Mouse (Mus musculus) midbrain, embryonic 10.5 days (tissue): ENCODE data around the gene Gm5485. TPM values are rescaled to one million over a fixed set of nuclear protein-coding genes. Genes with fewer than 3 reads are reported as not detected.

Experiments
- DNase-seq: peaks from one replicate; pipeline ENCODE4 v3.0.0-alpha.2; 2017; ENCODE audit warnings: low spot score
- H3K27ac ChIP-seq: fragments of 300-500 bp; sonication (generic); replicated peaks from 2 replicates; pipeline ENCODE4 v1.5.1; 2016; ENCODE audit warnings: mild to moderate bottlenecking
- H3K27me3 ChIP-seq: fragments of 300-500 bp; sonication (generic); 2 replicates; pipeline ENCODE4 v1.6.1; 2016; ENCODE audit warnings: low read depth, mild to moderate bottlenecking; ENCODE audit not compliant: poor library complexity, severe bottlenecking
- H3K36me3 ChIP-seq: fragments of 300-500 bp; sonication (generic); 2 replicates; pipeline ENCODE4 v1.6.1; 2016; ENCODE audit warnings: mild to moderate bottlenecking, moderate library complexity
- H3K4me1 ChIP-seq: fragments of 300-500 bp; sonication (generic); 2 replicates; pipeline ENCODE4 v1.6.1; 2016
- H3K4me3 ChIP-seq: fragments of 300-500 bp; sonication (generic); 2 replicates; pipeline ENCODE4 v1.5.1; 2016; ENCODE audit warnings: mild to moderate bottlenecking, moderate library complexity
- H3K9me3 ChIP-seq: fragments of 300-500 bp; sonication (generic); replicated peaks from 2 replicates; pipeline ENCODE4 v1.6.1; 2016; ENCODE audit warnings: mild to moderate bottlenecking
- WGBS: fragments of 180-500 bp; shearing (Covaris S2); methylation state at CpG from one replicate; pipeline ENCODE4 v1.1.7; 2016; 5-methylcytosine and 5-hydroxymethylcytosine counted together
- polyA plus RNA-seq: library from polyadenylated mRNA; unstranded; fragments of >200 nt; fragmentation: Nextera tagmentation; extraction: Ambion mirVana; gene quantifications from 2 replicates; pipeline ENCODE4 v1.2.1, GENCODE M21; 2016

Gene Gm5485
- polyA plus RNA-seq, 1 experiment from 2014 or later = not detected

DNA sequence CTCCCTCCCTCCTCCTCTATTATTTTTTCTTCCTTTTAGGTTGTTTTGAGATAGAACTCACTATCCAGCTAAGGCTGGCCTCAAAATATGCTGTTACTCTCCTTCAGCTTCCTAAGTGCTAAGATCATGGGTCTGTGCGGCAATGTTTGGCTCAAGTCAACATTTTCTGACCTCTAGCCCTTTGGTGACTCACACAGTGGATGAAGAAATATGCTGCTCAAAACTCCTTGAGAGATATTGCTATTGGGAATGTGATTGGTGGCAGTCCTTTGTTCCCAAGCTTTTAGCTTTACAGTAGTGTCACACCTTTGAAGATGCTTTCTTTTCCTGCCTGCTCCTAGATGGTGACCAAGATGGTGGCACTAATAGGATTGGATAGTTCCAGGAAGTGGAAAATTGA is 55.8 kb downstream of the Gm5485 start:
- no peaks in the 10 kb centered on the region for H3K9me3 ChIP-seq
- H3K27me3 ChIP-seq = no peaks in the 10 kb centered on the region
- H3K27ac ChIP-seq = no peak overlapping the region
- WGBS = 91% methylated on average over 1 of the region's 1 CpGs
- no peak for DNase-seq
- H3K4me3 ChIP-seq = no peak overlapping the region
- no peaks in the 10 kb centered on the region for H3K36me3 ChIP-seq
- H3K4me1 ChIP-seq = no peaks in the 10 kb centered on the region

DNA sequence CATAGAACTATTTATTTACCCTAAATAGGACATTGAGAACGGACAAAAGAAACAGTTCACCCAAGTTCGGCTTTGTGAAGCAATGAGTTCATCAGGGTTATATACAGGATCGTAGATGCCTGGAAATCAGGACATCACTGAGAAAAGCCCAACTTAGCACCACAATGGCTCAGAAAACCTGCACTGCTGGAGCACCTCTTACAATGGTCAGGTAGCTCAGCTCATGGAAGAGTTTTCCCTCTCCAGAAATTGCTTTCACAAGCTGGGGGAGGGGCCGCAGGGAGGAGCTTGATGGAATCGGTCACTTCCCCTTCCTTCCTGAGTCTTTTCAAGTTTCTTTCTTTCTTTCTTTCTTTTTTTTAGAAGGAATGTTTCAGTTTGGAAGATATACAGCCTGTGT is 56.5 kb downstream of the Gm5485 start:
- Histone ChIP-seq H3K9me3 (no peaks in the 10 kb centered on the region), H3K4me1 (no peaks in the 10 kb centered on the region), H3K27me3 (no peaks in the 10 kb centered on the region), H3K27ac (no peak overlapping the region), H3K4me3 (no peak overlapping the region), H3K36me3 (no peaks in the 10 kb centered on the region)
- DNase-seq = no peak
- WGBS = 89% methylated on average over 5 of the region's 5 CpGs

Other genes starting within 250 kb of the Gm5485 start
- gene Dppa4, start 128.7 kb downstream of the Gm5485 start, polyA plus RNA-seq = not detected in 2 replicates
- gene Dppa2, start 108.5 kb downstream of the Gm5485 start, polyA plus RNA-seq = not detected in 2 replicates
- 0.07 TPM in 1 of 2 replicates, not detected in the other for gene Morc1, start 18.8 kb upstream of the Gm5485 start, polyA plus RNA-seq